Mouse (Mus musculus) Patski (cell line): Measurements from ENCODE around the gene Susd1. TPM values are rescaled to one million over a fixed set of nuclear protein-coding genes. Genes with fewer than 3 reads are reported as not detected.

Experiments used
- ATAC-seq: fragments of 100-300 bp; one replicate; pipeline ENCODE4 v1.8.0; 2021
- CTCF ChIA-PET: fragments of 350-600 bp; sonication (Branson Sonifier 250); formaldehyde crosslinking; loops from one replicate; lab custom pipeline; 2022; ENCODE audit warnings: inconsistent platforms; lab: Charles Lee
- POLR2A ChIA-PET: fragments of 350-600 bp; sonication (Branson Sonifier 250); formaldehyde crosslinking; loops from one replicate; lab custom pipeline; 2022; ENCODE audit warnings: antibody characterized with exemption, inconsistent platforms; lab: Charles Lee
- DNase-seq: peaks from one replicate; pipeline ENCODE4 v3.0.0-alpha.2; 2011; ENCODE audit warnings: low read depth, low spot score
- H3K27me3 ChIP-seq: fragments of 371-371 bp; one replicate; pipeline ENCODE4 v1.5.1; 2021
- CTCF ChIP-seq: fragments of 100-300 bp; IDR thresholded peaks from one replicate; pipeline ENCODE4 v1.5.1; 2021
- in situ Hi-C: fragments of 300-500 bp; cut with MboI; formaldehyde crosslinking; loops from 3 replicates; pipeline ENCODE4 v1.11.1; 2018; ENCODE audit warnings: low pct_unique_long_range_greater_than_20kb, mixed read lengths
- polyA plus RNA-seq: library from polyadenylated mRNA; unstranded; gene quantifications from one replicate; pipeline ENCODE4 v1.2.3, GENCODE M21; 2021

Susd1 gene
- polyA plus RNA-seq, 1 experiment from 2014 or later: 2.1 TPM

GRCm38 (mm10) chr4:59327986-59328385 is 110.4 kb downstream of the Susd1 start:
- TF ChIP-seq CTCF: no peak
- DNase-seq (no peak), ATAC-seq (no peak)
- ChIA-PET POLR2A (interaction anchor here (0.8 kb wide), 1 partner anchor 73 kb away, joined by 5 read pairs; no protein-coding TSS in a partner anchor), CTCF (interaction anchor here (0.7 kb wide), 1 partner anchor 9 kb away, joined by 3 read pairs; no protein-coding TSS in a partner anchor)
- no peaks in the 10 kb centered on the region for H3K27me3 ChIP-seq
- in situ Hi-C loops: no loop called here

GRCm38 (mm10) chr4:59326031-59326760 is 112.2 kb downstream of the Susd1 start:
- no peaks in the 10 kb centered on the region for H3K27me3 ChIP-seq
- DNase-seq (no peak), ATAC-seq (no peak)
- no peak for TF ChIP-seq CTCF
- CTCF ChIA-PET: no interaction called here
- in situ Hi-C loops: no loop called here
- POLR2A ChIA-PET: no interaction called here

GRCm38 (mm10) chr4:59324317-59324716 is 114.1 kb downstream of the Susd1 start:
- no peak for ATAC-seq
- TF ChIP-seq CTCF: no peak
- CTCF ChIA-PET: interaction anchor here (2.3 kb wide), 1 partner anchor 11 kb away, joined by 5 read pairs; no protein-coding TSS in a partner anchor
- POLR2A ChIA-PET: no interaction called here
- in situ Hi-C loops: no loop called here
- no peaks in the 10 kb centered on the region for H3K27me3 ChIP-seq
- DNase-seq: no peak

GRCm38 (mm10) chr4:59323231-59323651 is 115.2 kb downstream of the Susd1 start:
- in situ Hi-C loops: no loop called here
- ATAC-seq: no peak
- ChIA-PET POLR2A (interaction anchor here (0.7 kb wide), 1 partner anchor 421 kb away, joined by 3 read pairs; no protein-coding TSS in a partner anchor), CTCF (interaction anchor here (1.2 to 2.3 kb wide), 2 partner anchors 10 to 12 kb away, joined by 5 to 6 read pairs; no protein-coding TSS in a partner anchor)
- no peak for DNase-seq
- no peak for TF ChIP-seq CTCF
- H3K27me3 ChIP-seq: no peaks in the 10 kb centered on the region

GRCm38 (mm10) chr4:59322733-59323132 is 115.7 kb downstream of the Susd1 start:
- in situ Hi-C loops: no loop called here
- DNase-seq: no peak
- H3K27me3 ChIP-seq: no peaks in the 10 kb centered on the region
- TF ChIP-seq CTCF: no peak
- CTCF ChIA-PET: interaction anchor here (1.2 to 2.3 kb wide), 2 partner anchors 10 to 13 kb away, joined by 5 to 6 read pairs; no protein-coding TSS in a partner anchor
- POLR2A ChIA-PET: interaction anchor here (0.7 kb wide), 1 partner anchor 420 kb away, joined by 3 read pairs; no protein-coding TSS in a partner anchor
- ATAC-seq: no peak

GRCm38 (mm10) chr4:59322056-59322455 is 116.4 kb downstream of the Susd1 start:
- no peaks in the 10 kb centered on the region for H3K27me3 ChIP-seq
- TF ChIP-seq CTCF: no peak
- ChIA-PET CTCF (interaction anchor here (1.2 kb wide), 1 partner anchor 9 kb away, joined by 6 read pairs; no protein-coding TSS in a partner anchor), POLR2A (no interaction called here)
- in situ Hi-C loops: no loop called here
- DNase-seq (no peak), ATAC-seq (no peak)

- ChIA-PET POLR2A (interaction anchor here (1.2 kb wide), 1 partner anchor 15 kb away, joined by 3 read pairs; no protein-coding TSS in a partner anchor), CTCF (interaction anchor here (0.8 to 3.0 kb wide), 2 partner anchors 9 to 15 kb away, joined by 3 to 9 read pairs; no protein-coding TSS in a partner anchor)
- no peak for ATAC-seq
- no peak for TF ChIP-seq CTCF
- in situ Hi-C loops: no loop called here
- H3K27me3 ChIP-seq: no peaks in the 10 kb centered on the region
- DNase-seq: no peak
Measured at GRCm38 (mm10) chr4:59321181-59322008, 117.0 kb downstream of the Susd1 start.

GRCm38 (mm10) chr4:59319136-59319941 is 119.1 kb downstream of the Susd1 start:
- peak; percentile 44 for ATAC-seq

GRCm38 (mm10) chr4:59318602-59319001 is 119.8 kb downstream of the Susd1 start:
- ChIA-PET CTCF (interaction anchor here (3.0 kb wide), 1 partner anchor 12 kb away, joined by 9 read pairs; no protein-coding TSS in a partner anchor), POLR2A (no interaction called here)
- no peak for TF ChIP-seq CTCF
- H3K27me3 ChIP-seq: no peaks in the 10 kb centered on the region
- no peak for DNase-seq
- ATAC-seq: no peak
- in situ Hi-C loops: no loop called here

More at GRCm38 (mm10) chr4:59319136-59319941, 119.1 kb downstream of the Susd1 start:
- DNase-seq: peak; percentile 64
- CTCF ChIA-PET: interaction anchor here (3.0 kb wide), 1 partner anchor 11 kb away, joined by 9 read pairs; no protein-coding TSS in a partner anchor
- in situ Hi-C loops: no loop called here
- no peak for TF ChIP-seq CTCF
- H3K27me3 ChIP-seq: no peaks in the 10 kb centered on the region
- POLR2A ChIA-PET: no interaction called here
